Mouse (Mus musculus) urinary bladder, postnatal 36 days (tissue): ENCODE results near the gene Plk3.

ENCODE experiments used
- DNase-seq, 2 experiments: peaks; one replicate each; pipeline ENCODE4 v3.0.0; 2022; ENCODE audit warnings: low spot score in 2 of 2, mixed read lengths in 1 of 2

The Plk3 gene

GRCm38 (mm10) chr4:117138295-117139216, 4.8 kb upstream of the Plk3 start:
- DNase-seq: no peak

- peak in 1 of 2 experiments; percentile 78 for DNase-seq
Measured at GRCm38 (mm10) chr4:117136034-117136433, 2.3 kb upstream of the Plk3 start.

GRCm38 (mm10) chr4:117134601-117134995, 835 bp upstream of the Plk3 start:
- no peak for DNase-seq

- no peak for DNase-seq
Measured at GRCm38 (mm10) chr4:117133366-117133796, 382 bp downstream of the Plk3 start.

- no peak for DNase-seq
Measured at GRCm38 (mm10) chr4:117132794-117133143, 994 bp downstream of the Plk3 start.

- no peak for DNase-seq
Measured at GRCm38 (mm10) chr4:117131890-117132793, 1.6 kb downstream of the Plk3 start.

GRCm38 (mm10) chr4:117131198-117131597, 2.6 kb downstream of the Plk3 start:
- DNase-seq: no peak

- no peak for DNase-seq
Measured at GRCm38 (mm10) chr4:117130790-117131189, 3.0 kb downstream of the Plk3 start.

- no peak for DNase-seq
Measured at GRCm38 (mm10) chr4:117127991-117128686, 5.6 kb downstream of the Plk3 start.

GRCm38 (mm10) chr4:117126675-117127290, 7.0 kb downstream of the Plk3 start, which contains the start of gene Tctex1d4:
Tctex1d4 (plus strand) TSS chr4:117126794.
- peak in 1 of 2 experiments; percentile 60 for DNase-seq

GRCm38 (mm10) chr4:117125910-117126674, 7.7 kb downstream of the Plk3 start:
- peak; percentile 78 to 85 for DNase-seq

- peak in 1 of 2 experiments; percentile 73 for DNase-seq
Measured at GRCm38 (mm10) chr4:117125348-117125909, 8.3 kb downstream of the Plk3 start, which contains the start of gene Btbd19. Btbd19 (minus strand) TSS chr4:117125725.

GRCm38 (mm10) chr4:117124518-117125347, 9.0 kb downstream of the Plk3 start:
- DNase-seq: peak in 1 of 2 experiments; percentile 53

GRCm38 (mm10) chr4:117124218-117124517, 9.6 kb downstream of the Plk3 start:
- no peak for DNase-seq

GRCm38 (mm10) chr4:117123546-117124217, 10.1 kb downstream of the Plk3 start:
- no peak for DNase-seq

- DNase-seq: no peak
Measured at GRCm38 (mm10) chr4:117122209-117122608, 11.6 kb downstream of the Plk3 start.

GRCm38 (mm10) chr4:117120445-117121414, 13.0 kb downstream of the Plk3 start:
- DNase-seq: peak; percentile 91 to 97
